Mouse (Mus musculus): ENCODE measurements at regions not wholly inside any gene's neighbourhood (a gene's known extent, or its start where the extent isn't known, plus 50 kb on each side); places are given as distances from the start of the nearest gene placed in this dataset.
A peak's percentile ranks its signal among the peaks of the same experiment; 100 is the strongest.

DNA sequence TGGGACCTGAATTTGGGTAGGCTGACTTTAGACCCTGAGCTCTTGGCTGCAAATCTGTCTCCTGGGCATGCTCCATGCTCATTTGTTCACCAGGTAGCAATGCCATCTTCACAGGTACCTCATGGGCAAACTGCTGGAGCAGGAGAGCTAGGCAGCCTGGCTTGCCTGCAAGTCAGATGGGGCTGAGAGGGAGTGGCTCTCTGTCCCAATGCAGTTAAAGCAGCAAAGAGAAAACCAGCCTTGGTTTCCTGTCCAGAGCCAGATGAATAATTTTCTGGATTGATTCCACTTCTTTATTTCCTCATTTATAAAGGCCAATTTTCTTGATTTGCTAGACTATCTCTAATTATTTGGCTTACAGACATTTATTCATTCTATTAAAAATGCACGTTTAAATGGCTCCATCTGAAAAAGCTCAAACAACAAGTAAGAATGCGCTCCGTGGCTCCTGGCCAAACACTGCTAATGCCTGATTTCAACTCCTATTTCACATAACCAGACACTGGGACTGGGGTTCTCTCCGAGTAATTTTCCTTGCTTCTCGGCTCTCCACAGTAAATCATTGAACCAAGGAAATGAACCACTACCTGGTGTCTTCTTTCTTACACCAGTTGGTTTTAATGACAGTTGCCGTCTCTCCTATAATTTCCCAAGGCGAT lies 60.5 kb downstream of the Rsl24d1 start:
- WGBS: 46% methylated on average over 7 of the region's 7 CpGs
- no peak for ATAC-seq (replicated peaks; ENCODE audit: low FRiP score)
- Histone ChIP-seq H3K4me1 (peaks cover 3% of the 10 kb centered on the region; the same call in 1 of the 2 replicates), H3K27ac (no peak overlapping the region), H3K9me3 (replicated peaks) (peaks cover 7% of the 10 kb centered on the region; the same call in 1 of the 2 replicates), H3K27me3 (no peaks in the 10 kb centered on the region), H3K9ac (no peak overlapping the region), H3K36me3 (no peaks in the 10 kb centered on the region), H3K4me3 (replicated peaks) (no peak overlapping the region), H3K4me2 (no peak overlapping the region)

DNA sequence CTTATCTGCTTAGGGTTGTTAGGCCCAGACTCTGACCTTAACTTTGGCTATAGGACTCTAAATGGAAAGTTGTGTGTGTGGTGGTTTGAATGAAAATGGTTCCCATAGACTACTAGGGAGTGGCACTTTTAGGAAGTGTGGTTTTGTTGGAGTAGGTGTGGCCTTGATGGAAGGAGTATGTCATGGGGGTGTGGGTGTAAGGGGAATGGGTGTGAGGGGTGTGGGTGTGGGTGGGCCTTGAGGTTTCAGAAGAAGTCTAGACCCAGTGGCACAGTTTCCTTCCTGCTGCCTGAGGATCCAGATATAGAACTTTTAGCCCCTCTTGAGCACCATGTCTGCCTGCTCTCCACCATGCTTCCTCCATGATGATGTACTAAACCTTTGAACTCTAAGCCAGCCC lies 63.4 kb downstream of the Rsl24d1 start:
- H3K27me3 ChIP-seq: no peaks in the 10 kb centered on the region
- no peak for ATAC-seq (replicated peaks; ENCODE audit: low FRiP score)
- H3K4me3 ChIP-seq (replicated peaks): no peak overlapping the region
- H3K9me3 ChIP-seq (replicated peaks): 0 out of 2 replicates have a peak, but pooled peaks cover under 1% of the 10 kb centered on the region
- no peak overlapping the region for H3K9ac ChIP-seq
- peaks cover 3% of the 10 kb centered on the region; the same call in 1 of the 2 replicates for H3K4me1 ChIP-seq
- no peak overlapping the region for H3K27ac ChIP-seq
- H3K36me3 ChIP-seq: no peaks in the 10 kb centered on the region
- no peak overlapping the region for H3K4me2 ChIP-seq

DNA sequence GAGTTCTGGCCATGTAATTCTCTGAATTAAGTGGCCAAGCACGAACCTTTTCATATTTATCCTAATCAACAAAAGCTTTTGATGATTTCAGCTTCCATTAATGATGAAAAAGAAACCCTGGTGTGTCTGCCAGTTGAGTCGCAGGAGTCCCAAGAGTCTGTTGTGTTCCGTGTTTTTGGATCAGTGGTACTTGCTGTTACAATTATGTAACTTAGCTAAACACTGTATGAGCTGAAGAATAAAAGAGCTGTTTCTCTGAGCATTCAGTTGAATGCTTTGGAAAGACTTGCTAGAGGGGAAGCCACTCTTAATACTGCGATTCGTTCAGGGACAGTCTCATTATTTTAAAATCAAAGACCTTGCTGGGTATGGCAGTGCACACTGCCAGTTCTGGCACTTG lies 70.1 kb downstream of the Rsl24d1 start:
- ATAC-seq (replicated peaks; ENCODE audit: low FRiP score): no peak
- H3K36me3 ChIP-seq: no peaks in the 10 kb centered on the region
- no peaks in the 10 kb centered on the region for H3K27me3 ChIP-seq
- H3K4me2 ChIP-seq: no peak overlapping the region
- no peaks in the 10 kb centered on the region for H3K9me3 ChIP-seq (replicated peaks)
- 91% methylated on average over 5 of the region's 5 CpGs for WGBS
- no peaks in the 10 kb centered on the region for H3K4me1 ChIP-seq
- H3K9ac ChIP-seq: no peak overlapping the region
- H3K27ac ChIP-seq: no peak overlapping the region
- H3K4me3 ChIP-seq (replicated peaks): no peak overlapping the region

DNA sequence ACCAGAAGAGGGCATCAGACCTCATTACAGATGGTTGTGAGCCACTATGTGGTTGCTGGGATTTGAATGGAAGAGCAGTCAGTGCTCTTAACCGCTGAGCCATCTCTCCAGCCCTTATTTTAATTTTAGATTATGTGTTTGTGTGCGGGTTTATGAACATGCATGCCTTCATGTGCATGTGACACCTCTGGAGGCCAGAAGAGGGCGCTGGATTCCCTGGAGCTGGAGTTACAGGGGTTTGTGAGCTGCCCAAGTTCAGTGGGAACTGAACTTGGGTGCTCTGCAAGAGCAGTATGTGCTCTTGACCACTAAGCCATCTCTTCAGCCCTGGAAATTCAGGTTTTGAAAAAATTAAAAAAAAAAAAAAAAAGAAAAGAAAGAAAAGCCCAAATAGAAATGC lies 71.7 kb downstream of the Rsl24d1 start:
- Histone ChIP-seq H3K27me3 (no peaks in the 10 kb centered on the region), H3K27ac (no peak overlapping the region), H3K9me3 (replicated peaks) (no peaks in the 10 kb centered on the region), H3K36me3 (no peaks in the 10 kb centered on the region), H3K4me3 (replicated peaks) (no peak overlapping the region), H3K9ac (no peak overlapping the region), H3K4me2 (no peak overlapping the region), H3K4me1 (no peaks in the 10 kb centered on the region)
- WGBS: 44% methylated on average over 3 of the region's 3 CpGs
- ATAC-seq (replicated peaks; ENCODE audit: low FRiP score): no peak

DNA sequence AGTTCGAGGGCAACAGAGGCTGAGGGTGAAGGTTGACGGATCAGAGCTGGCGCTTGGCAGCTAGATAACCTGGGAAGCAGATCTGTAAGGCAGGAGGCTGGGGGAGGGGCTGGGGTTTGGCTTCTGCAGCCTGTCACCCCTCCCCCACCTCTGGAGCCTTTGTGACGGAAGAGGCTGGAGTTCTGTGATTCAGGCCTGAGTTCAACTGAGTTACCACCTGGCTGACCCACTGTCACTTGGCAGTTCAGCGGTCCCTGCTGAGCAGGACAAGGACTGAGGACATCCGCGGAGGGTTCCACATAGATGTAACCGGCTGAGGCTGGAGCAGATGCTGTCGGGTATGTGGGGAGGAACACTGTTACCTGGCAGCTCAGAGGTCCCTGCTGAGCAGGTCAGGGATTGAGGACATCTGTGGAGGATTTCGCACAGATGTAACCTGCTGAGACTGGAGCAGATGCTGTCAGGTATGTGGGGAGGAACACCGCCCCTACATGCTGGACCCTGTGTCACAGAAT lies 79.1 kb downstream of the Rsl24d1 start:
- no peak for ATAC-seq (replicated peaks; ENCODE audit: low FRiP score)
- H3K4me2 ChIP-seq: peak overlapping the region; percentile 24; the same call in 1 of the 2 replicates
- peaks cover 5% of the 10 kb centered on the region for H3K4me1 ChIP-seq
- no peaks in the 10 kb centered on the region for H3K27me3 ChIP-seq
- H3K27ac ChIP-seq: no peak overlapping the region
- no peak overlapping the region for H3K4me3 ChIP-seq (replicated peaks)
- WGBS: 27% methylated on average over 11 of the region's 11 CpGs
- no peaks in the 10 kb centered on the region for H3K36me3 ChIP-seq
- no peak overlapping the region for H3K9ac ChIP-seq
- H3K9me3 ChIP-seq (replicated peaks): no peaks in the 10 kb centered on the region

GRCm38 (mm10) chr9:73198261-73199085 lies 85.2 kb downstream of the Rsl24d1 start:
- 87% methylated on average over 10 of the region's 10 CpGs for WGBS
- H3K27ac ChIP-seq: no peak overlapping the region
- no peaks in the 10 kb centered on the region for H3K9me3 ChIP-seq (replicated peaks)
- no peak for ATAC-seq (replicated peaks; ENCODE audit: low FRiP score)
- no peaks in the 10 kb centered on the region for H3K4me1 ChIP-seq
- no peaks in the 10 kb centered on the region for H3K27me3 ChIP-seq
- no peaks in the 10 kb centered on the region for H3K36me3 ChIP-seq
- no peak overlapping the region for H3K4me2 ChIP-seq
- H3K4me3 ChIP-seq (replicated peaks): no peak overlapping the region
- no peak overlapping the region for H3K9ac ChIP-seq

DNA sequence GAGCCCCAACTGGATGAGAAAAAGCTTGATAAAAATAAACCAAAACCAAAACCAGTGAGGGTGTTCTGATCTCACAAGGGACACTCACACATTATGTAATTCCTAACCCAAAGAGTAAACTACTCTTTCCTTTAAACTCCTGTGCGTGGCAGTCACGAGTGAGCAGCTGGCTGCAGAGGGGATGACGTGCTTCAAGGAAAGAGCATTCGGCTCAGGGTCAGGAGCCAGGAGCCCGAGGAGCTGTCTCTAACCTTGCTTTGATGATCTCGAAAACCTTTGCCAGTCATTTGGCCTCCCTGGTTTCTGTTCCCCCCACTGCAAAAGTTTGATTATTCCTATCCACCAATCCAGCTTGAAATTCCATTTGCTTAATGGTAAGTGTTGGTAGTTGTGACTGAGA lies 109.9 kb downstream of the Rsl24d1 start:
- Histone ChIP-seq H3K9ac (no peak overlapping the region), H3K27ac (no peak overlapping the region), H3K4me3 (replicated peaks) (no peak overlapping the region), H3K4me2 (no peak overlapping the region), H3K4me1 (no peaks in the 10 kb centered on the region), H3K27me3 (no peaks in the 10 kb centered on the region), H3K9me3 (replicated peaks) (no peaks in the 10 kb centered on the region), H3K36me3 (no peaks in the 10 kb centered on the region)
- no peak for ATAC-seq (replicated peaks; ENCODE audit: low FRiP score)
- 51% methylated on average over 6 of the region's 6 CpGs for WGBS

GRCm38 (mm10) chr9:73240188-73240587 lies 127.0 kb downstream of the Rsl24d1 start:
- Histone ChIP-seq H3K9ac (no peak overlapping the region), H3K4me2 (no peak overlapping the region), H3K27ac (no peak overlapping the region), H3K36me3 (no peaks in the 10 kb centered on the region), H3K27me3 (no peaks in the 10 kb centered on the region), H3K4me3 (replicated peaks) (no peak overlapping the region), H3K9me3 (replicated peaks) (no peaks in the 10 kb centered on the region), H3K4me1 (0 out of 2 replicates have a peak, but pooled peaks cover 4% of the 10 kb centered on the region)
- no peak for ATAC-seq (replicated peaks; ENCODE audit: low FRiP score)
- WGBS: 50% methylated on average over 5 of the region's 5 CpGs

DNA sequence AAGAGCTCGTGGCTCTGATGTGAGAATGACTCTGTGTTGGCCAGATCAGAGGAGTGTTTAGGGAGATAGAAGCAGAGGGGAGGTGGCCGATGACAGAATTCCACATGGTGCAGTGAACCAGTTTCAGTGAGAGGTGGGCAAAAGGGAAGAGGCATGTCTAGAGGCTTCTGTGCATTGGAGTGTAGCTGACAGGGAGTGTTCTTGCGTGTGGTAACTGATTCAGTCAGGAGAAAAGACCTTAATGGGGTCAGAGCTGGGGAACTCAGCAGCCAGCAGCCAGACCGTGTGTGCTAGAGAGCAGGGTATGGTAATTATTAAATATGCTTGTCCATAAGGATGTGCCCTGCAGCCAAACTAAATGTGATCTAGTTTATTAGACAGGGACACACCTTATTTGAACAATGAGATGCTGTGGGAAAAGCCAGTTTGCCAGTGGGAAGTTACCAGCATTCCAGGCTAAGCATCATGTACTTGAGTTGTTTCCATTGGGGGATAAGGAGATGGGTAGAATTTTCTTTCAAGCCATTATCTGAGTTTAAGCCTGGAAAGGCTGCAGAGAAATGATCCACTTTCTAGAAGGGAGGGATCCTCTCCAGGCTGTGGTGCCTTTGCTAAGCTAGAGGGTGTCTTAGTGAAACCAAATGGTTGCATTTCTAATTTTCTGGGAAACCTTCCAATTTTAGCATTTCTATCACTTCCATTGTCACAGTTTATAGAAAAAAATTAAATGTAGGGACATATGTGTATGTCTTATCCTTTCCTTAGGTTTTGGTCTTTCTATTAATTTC lies 129.5 kb downstream of the Rsl24d1 start:
- 40% methylated on average over 4 of the region's 4 CpGs for WGBS
- H3K4me2 ChIP-seq: no peak overlapping the region
- H3K36me3 ChIP-seq: no peaks in the 10 kb centered on the region
- 0 out of 2 replicates have a peak, but pooled peaks cover 4% of the 10 kb centered on the region for H3K4me1 ChIP-seq
- no peak overlapping the region for H3K4me3 ChIP-seq (replicated peaks)
- no peak overlapping the region for H3K27ac ChIP-seq
- H3K9ac ChIP-seq: no peak overlapping the region
- H3K9me3 ChIP-seq (replicated peaks): no peaks in the 10 kb centered on the region
- no peaks in the 10 kb centered on the region for H3K27me3 ChIP-seq
- ATAC-seq (replicated peaks; ENCODE audit: low FRiP score): peak; percentile 66; the same call in 1 of the 2 replicates

GRCm38 (mm10) chr9:73244177-73244576 lies 131.0 kb downstream of the Rsl24d1 start:
- Histone ChIP-seq H3K27me3 (no peaks in the 10 kb centered on the region), H3K36me3 (no peaks in the 10 kb centered on the region), H3K9me3 (replicated peaks) (no peaks in the 10 kb centered on the region), H3K4me3 (replicated peaks) (no peak overlapping the region), H3K9ac (no peak overlapping the region), H3K4me1 (0 out of 2 replicates have a peak, but pooled peaks cover 4% of the 10 kb centered on the region), H3K4me2 (no peak overlapping the region), H3K27ac (no peak overlapping the region)
- WGBS: 72% methylated on average over 3 of the region's 3 CpGs
- ATAC-seq (replicated peaks; ENCODE audit: low FRiP score): no peak

DNA sequence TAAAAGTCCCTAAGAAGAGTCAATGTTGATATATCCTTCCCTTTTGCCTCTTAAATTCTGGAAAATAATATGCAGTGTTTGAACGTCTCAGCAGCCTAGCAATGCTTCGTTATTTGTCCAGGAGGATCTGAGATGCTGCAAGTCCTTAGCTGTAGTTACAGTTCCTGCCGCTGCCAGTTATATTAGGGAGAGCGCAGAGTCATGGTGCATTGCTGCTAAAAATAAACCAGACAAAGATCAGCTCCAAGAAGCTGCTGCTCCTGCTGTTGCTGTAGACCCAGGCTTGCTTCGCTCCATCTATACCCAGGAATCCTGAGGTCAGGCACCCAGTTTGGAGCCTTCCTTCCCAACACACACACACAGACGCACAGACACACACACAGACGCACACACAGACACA lies 132.3 kb downstream of the Rsl24d1 start:
- no peaks in the 10 kb centered on the region for H3K4me1 ChIP-seq
- no peaks in the 10 kb centered on the region for H3K27me3 ChIP-seq
- ATAC-seq (replicated peaks; ENCODE audit: low FRiP score): no peak
- 66% methylated on average over 7 of the region's 7 CpGs for WGBS
- no peaks in the 10 kb centered on the region for H3K36me3 ChIP-seq
- no peak overlapping the region for H3K4me2 ChIP-seq
- no peak overlapping the region for H3K4me3 ChIP-seq (replicated peaks)
- H3K9ac ChIP-seq: no peak overlapping the region
- no peaks in the 10 kb centered on the region for H3K9me3 ChIP-seq (replicated peaks)
- no peak overlapping the region for H3K27ac ChIP-seq

- no peak overlapping the region for H3K4me3 ChIP-seq (replicated peaks)
- no peak overlapping the region for H3K27ac ChIP-seq
- H3K4me2 ChIP-seq: no peak overlapping the region
- ATAC-seq (replicated peaks; ENCODE audit: low FRiP score): no peak
- no peaks in the 10 kb centered on the region for H3K9me3 ChIP-seq (replicated peaks)
- no peaks in the 10 kb centered on the region for H3K36me3 ChIP-seq
- 68% methylated on average over 9 of the region's 9 CpGs for WGBS
- no peaks in the 10 kb centered on the region for H3K27me3 ChIP-seq
- no peak overlapping the region for H3K9ac ChIP-seq
- no peaks in the 10 kb centered on the region for H3K4me1 ChIP-seq
Observed at GRCm38 (mm10) chr9:73258171-73258570, 144.9 kb downstream of the Rsl24d1 start.

Measured in kidney, embryonic 15.5 days (tissue).